Mouse (Mus musculus) brain, adult 2 months (tissue): ENCODE measurements around the gene Lrp11.
"Not testable (repeated sequence)": the region's sequence is repeated elsewhere in the genome, so short reads cannot be mapped to it uniquely, and the experiment has no call there.

Source experiments
- DNase-seq: peaks from one replicate; pipeline ENCODE4 v3.0.0; 2011; ENCODE audit warnings: low read depth, low spot score

Lrp11 gene

DNA sequence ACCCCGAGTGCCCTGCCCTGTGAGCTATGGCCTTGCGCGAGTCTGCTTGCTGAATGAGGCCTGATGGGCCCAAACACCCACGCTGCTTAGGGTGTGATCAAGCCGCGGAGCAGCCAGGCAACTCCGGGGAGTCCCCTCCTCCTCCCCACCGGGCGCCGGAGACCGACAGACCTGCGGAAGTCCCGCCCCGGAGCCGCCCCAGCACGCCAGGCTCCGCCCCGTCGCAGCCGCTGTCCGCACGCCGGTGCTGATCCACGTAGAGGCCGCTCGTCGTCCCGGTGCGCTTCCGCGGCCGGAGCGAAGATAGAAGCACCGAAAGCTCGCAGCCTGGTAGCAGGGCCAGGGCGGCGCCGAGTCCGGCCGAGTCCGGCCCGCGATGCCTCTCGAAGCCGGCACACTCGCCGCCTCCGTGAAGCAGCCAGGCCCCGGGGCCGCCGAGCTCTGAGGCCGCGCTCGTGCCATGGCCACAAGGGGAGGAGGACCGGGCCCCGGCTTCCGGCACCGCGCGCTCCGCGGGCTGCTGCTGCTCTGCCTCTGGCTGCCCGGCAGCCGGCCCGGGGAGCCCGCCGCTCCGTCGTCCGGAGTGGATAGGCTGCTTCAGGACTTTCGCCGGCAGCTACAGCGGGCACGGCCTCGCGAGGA is at the start of gene Lrp11:
TSS of gene Lrp11 (plus strand) at position 209 of the 642 bp plus-strand sequence.
- peak; percentile 97 for DNase-seq

- peak; percentile 86 for DNase-seq
Observed at GRCm38 (mm10) chr10:7578002-7578401, 11.6 kb upstream of the Lrp11 start.

- DNase-seq, result peak; percentile 55
Observed at GRCm38 (mm10) chr10:7581401-7581800, 8.2 kb upstream of the Lrp11 start.

- DNase-seq, result peak; percentile 75
Observed at GRCm38 (mm10) chr10:7582157-7582890, 7.3 kb upstream of the Lrp11 start.

DNA sequence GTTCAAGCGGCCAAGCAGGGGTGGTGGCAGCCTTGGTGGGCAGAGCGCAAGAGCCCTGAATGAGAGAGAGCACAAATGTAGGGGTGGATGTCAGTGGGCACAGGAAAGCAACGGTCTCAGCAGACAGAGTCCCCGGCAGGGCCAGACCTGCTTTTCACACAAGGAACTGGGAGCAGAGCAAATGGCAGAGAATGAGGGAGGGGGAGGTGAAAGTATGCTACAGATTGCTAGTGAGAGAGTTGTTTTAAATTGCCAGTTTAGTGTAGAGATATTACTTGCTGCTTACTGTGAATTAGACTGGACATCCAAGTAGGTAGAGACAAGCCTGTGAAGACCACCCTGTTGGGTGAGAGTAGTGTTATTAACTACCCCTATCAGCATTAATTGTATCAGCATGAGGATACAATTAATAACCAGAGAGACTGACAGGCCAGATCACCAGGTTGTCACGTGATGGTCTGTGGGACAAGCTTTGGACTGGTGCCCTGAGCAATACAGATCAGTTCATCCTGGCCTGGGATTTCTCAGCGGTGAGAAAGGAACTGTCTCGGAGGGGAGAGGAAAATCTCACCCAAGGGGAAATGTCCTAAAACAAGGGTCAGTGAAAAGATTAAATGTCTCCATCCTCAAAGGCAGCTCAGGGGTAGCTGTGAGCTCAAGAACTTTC is 6.6 kb upstream of the Lrp11 start:
- no peak for DNase-seq

- no peak for DNase-seq
Observed at GRCm38 (mm10) chr10:7586771-7587170, 2.8 kb upstream of the Lrp11 start.

- peak; percentile 53 for DNase-seq
Observed at GRCm38 (mm10) chr10:7590234-7590689, 662 bp downstream of the Lrp11 start.

DNA sequence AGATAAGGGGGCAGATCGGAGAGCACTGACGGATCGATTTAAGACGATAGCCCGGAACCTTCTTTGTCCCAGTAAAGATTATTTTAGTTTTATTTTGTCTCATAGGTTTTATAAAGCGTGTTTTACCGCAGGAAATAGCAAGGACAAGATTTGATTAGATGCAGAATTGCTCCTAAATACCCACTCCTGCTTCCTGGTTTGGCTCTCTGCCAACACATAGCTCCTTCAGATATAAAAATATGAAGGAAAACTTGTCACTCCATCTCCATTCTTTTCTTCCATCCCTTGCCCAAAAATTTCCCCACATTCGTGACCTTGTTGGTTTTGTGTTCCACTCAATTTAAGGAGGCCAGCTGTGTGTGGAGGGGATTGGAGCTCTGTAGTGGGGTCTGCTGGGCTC is 1.2 kb downstream of the Lrp11 start:
- DNase-seq, result peak; percentile 21

GRCm38 (mm10) chr10:7594797-7595196 is 5.2 kb downstream of the Lrp11 start:
- peak; percentile 36 for DNase-seq

- DNase-seq, result peak; percentile 37
Observed at GRCm38 (mm10) chr10:7596251-7596650, 6.7 kb downstream of the Lrp11 start.

GRCm38 (mm10) chr10:7598177-7598576 is 8.6 kb downstream of the Lrp11 start:
- DNase-seq, result no peak

GRCm38 (mm10) chr10:7600647-7601046 is 11.0 kb downstream of the Lrp11 start:
- peak; percentile 82 for DNase-seq

DNA sequence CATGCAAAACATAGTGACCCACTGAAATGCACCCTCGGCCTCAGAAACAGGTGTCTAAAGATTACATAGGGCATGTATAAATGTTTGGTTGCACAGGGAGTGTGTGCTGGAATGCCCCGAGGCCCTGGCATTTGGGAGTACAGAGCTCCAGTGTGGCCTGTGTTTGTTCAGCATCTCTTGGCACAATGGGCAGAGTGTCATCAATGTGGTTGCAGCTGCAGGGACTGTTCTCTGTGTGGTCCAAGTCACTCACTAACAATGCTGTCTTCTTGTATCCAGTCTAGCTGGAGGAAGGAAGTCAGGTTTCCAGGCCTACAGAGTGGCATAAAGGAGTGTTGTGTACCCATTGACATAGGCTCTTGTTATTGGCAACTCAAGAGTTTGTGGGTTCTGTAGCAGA is 15.6 kb downstream of the Lrp11 start:
- DNase-seq, result peak; percentile 91

DNA sequence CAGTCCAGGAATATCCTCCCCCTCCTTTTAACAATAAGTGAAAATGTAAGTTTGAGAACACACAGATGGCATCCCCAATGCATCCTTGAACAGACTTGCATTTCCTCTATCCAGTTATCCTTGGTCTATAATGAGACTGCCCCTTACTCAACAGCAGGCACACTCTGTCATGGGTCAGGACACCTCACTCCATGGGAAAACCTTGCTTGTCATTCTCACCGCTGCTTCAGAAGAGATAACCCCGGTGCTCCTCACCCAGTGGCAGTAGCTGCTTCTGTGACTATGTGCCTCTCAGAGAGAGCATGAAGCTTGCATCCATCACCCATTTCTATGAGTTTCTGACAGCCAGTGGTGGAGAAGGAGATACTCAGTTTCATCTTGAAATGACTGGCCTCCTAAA is 16.8 kb downstream of the Lrp11 start:
- no peak for DNase-seq

DNA sequence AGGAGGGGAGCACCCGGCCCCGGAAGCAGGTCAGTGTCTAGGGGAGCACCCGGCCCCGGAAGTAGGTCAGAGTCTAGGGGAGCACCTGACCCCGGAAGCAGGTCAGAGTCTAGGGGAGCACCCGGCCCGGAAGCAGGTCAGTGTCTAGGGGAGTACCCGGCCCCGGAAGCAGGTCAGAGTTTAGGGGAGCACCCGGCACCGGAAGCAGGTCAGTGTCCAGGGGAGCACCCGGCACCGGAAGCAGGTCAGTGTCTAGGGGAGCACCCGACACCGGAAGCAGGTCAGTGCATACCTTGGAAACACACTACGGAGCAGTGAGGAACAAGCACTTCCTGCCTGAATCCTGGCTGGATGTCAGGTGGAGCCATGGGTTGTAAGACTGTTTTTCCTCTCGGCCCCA is 19.0 kb downstream of the Lrp11 start:
- no peak for DNase-seq

- no peak for DNase-seq
Observed at GRCm38 (mm10) chr10:7611647-7612046, 22.0 kb downstream of the Lrp11 start.

GRCm38 (mm10) chr10:7612210-7612609 is 22.6 kb downstream of the Lrp11 start:
- DNase-seq, result not testable (repeated sequence)

DNA sequence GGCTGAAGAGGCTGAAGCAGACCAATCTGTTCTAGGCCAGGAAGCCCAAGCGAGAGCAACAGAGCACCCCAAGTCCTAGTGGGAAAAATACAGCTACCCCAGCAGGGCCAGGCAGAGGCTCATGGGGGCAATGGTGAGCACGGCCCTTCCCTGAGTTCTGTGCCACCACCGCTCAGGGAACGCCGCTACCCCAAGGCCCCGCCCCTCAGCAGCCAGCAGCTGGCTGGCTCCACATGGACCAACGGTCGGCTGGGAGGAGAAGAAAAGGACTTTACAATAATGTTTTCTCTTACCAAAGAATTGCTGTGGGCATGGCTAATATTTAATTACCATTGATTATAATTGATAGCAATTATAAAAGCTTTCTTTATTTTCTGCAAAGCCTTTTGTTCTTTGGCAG is 25.2 kb downstream of the Lrp11 start:
- DNase-seq, result no peak

DNA sequence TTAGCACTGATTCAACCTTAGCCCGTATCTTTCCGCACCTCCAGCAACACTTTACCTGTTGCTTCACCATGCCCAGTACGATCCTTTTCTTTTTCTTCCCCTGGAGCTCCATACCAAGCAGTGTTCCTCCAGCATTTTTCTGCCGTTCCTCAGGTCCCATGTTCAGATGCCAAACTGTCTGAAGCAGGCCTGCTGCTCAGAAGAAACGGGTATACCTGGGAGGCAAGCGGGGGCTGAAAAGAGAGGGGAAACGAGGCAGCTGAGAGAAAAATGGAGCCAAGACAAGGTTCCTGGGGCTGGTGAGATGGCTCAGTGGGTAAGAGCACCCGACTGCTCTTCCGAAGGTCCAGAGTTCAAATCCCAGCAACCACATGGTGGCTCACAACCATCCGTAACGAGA is 27.5 kb downstream of the Lrp11 start:
- DNase-seq, result not testable (repeated sequence)

- not testable (repeated sequence) for DNase-seq
Observed at GRCm38 (mm10) chr10:7617556-7617955, 28.0 kb downstream of the Lrp11 start.

- no peak for DNase-seq
Observed at GRCm38 (mm10) chr10:7619821-7620241, 30.2 kb downstream of the Lrp11 start.

DNA sequence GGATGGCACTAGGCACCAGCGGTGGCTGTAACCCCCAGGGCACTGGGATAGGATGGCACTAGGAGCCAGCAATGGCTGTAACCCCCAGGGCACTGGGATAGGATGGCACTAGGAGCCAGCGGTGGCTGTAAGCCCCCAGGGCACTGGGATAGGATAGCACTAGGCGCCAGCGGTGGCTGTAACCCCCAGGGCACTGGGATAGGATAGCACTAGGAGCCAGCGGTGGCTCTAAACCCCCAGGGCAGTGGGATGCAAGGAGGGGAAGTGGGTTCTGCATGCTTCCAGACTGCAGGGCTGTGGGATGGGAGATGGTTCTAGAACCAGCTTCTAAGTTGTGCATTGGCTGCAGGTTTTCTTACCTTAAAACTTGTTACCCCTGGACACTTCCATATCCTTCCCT is 31.1 kb downstream of the Lrp11 start:
- DNase-seq, result no peak

DNA sequence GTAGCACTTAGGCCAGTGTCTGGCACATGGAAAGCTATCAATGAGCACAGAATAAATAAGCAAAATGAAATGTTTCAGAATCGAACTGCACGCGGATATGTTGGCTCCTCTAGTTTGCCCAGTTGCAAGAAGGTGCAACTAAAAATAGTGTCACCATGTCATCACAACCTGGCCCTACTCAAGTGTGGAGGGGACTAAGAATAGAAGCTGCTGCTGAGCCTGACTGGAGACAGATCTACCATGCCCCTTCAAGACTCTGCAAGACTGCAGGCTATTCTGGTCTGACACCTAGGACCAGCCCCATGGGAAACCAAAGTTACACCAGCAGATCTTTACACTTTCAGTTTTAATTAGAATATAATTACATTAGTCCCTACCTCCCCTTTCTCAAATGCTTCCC is 32.8 kb downstream of the Lrp11 start:
- peak; percentile 50 for DNase-seq
